Mouse (Mus musculus) G1E (cell line): ENCODE measurements around the gene Slc2a12.

Experiments
- CTCF ChIP-seq: IDR thresholded peaks from 2 replicates; pipeline ENCODE4 v1.5.1; 2012; ENCODE audit warnings: low read depth, low read length, inconsistent platforms, mixed read lengths
- POLR2AphosphoS5 ChIP-seq: IDR thresholded peaks from 2 replicates; pipeline ENCODE4 v1.6.1; 2012; ENCODE audit warnings: low read depth, low read length, inconsistent platforms; ENCODE audit not compliant: insufficient replicate concordance

DNA sequence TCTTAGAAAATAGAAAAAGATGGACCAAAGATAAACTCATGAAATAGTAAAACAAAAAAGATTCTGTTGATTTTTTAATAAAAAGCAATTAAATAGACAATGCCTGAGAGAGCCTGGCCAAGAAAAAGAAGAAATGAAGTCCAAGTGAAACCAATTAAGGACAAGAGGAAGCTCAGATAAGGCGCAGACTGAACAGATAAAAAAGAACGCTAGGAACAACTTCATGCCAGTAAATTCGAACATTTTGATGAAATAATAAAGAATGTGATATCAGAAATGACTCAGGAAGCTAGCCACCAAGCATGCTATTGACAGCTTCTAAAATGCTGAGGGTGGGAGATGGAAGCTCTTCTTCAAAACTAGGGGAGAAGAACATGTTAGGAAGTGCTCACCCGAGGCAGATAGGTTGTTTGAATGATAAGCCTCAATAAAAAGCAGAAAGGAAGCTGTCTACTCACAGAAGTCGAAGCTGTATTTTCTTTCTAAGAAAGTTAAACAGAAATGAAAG lies 106.4 kb downstream of the Slc2a12 start:
- TF ChIP-seq CTCF (no peak), POLR2AphosphoS5 (no peak)
